Mouse (Mus musculus): ENCODE results near the gene Neb.

Gene Neb

DNA sequence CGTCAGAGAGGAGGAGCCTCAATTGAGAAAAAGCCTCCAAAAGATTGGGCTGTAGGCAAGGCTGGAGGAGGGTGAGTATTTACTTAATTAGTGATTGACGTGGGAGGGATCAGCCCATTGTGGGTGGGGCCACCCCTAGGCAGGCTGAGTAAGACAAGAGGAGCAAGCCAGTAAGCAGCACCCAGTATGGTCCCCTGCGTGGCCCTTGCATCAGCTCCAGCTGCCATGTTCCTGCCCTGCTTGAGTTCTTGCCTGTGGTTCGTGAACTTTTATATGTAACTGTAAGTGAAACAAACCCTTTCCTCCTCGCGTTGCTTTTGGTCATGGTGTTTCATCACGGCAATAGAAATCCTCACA lies at the start of gene Neb:
TSS of gene Neb (minus strand) at position 27 of the 357 bp plus-strand sequence.
- no peak for DNase-seq (ENCODE audit: low spot score)

- DNase-seq (ENCODE audit: low spot score): no peak
Observed at GRCm38 (mm10) chr2:52427383-52427782, 49.1 kb upstream of the Neb start.

DNA sequence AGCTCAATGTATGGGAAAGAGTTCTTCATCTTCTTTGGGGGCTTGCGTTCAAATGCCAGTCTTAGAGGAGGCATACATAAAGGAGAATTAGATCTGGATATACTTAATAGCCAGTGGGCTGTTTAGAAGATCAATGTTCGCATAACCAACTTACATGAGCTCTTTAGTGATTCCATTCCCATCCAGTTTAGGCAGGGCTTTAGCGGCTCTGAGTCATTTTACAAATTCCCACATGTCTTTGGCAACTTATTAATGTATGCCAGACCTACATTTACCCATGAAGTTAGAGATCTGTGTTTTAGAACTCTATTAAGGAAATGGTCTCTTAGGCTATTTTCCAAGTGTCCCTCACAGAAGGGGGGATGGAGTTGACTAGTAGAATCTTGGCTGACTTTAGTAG lies 47.8 kb upstream of the Neb start:
- no peak for DNase-seq (ENCODE audit: low spot score)

DNA sequence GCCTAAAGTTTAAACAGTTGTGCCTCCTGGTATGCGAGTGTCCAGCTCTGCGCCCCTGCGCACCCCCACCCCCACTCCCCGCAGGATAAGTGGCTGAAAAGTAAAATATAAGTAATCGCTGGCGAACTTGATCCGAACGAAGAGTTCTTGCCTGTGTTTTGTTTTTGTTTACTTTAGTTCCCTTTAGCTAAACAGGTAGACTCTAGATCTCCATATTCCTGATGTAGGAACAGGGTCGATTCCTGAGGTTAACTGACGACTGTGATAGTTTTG lies 47.2 kb upstream of the Neb start:
- DNase-seq (ENCODE audit: low spot score): no peak

DNA sequence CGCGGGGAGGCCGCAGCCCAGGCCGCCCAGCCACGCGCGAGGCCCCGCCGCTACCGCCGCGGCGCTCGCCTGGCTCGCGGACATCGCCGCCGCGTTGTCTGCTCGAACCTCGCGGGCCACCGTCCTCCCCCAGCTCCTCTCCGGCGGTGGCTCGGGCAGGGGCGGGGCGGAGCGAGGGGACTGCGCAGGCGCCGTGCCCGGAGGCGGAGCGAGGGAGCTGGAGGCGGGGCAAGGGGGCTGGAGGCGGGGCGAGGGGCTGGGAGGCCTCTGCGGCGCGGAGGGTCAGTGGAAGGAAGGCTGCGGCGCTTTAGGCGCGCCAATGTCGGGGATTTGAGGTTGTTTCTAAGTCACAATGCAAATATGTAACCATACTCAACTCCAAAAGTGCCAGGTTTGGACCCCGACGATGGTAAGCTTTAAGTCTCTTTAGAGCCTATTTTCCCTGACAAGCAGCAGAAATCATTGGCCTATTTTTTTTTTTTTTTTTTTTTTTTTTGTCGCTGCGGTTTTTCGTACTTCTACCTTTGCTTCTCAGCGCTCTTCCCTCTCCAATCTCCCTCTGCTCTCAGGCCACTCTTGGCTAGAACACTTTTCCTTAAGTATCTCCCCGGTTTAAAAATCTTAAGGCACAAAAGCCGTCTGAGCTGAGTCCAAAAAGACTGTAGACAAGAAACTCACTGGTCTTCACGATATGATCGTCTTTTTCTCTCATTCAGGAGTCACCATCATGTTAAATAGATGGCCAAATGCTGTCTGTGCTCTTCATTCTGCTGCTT lies 46.7 kb upstream of the Neb start, which contains the start of gene Arl5a:
TSS of gene Arl5a (minus strand) at position 155 of the 776 bp plus-strand sequence.
- DNase-seq (ENCODE audit: low spot score): peak; percentile 94

GRCm38 (mm10) chr2:52424248-52424728 lies 46.0 kb upstream of the Neb start:
- peak; percentile 50 for DNase-seq (ENCODE audit: low spot score)

DNA sequence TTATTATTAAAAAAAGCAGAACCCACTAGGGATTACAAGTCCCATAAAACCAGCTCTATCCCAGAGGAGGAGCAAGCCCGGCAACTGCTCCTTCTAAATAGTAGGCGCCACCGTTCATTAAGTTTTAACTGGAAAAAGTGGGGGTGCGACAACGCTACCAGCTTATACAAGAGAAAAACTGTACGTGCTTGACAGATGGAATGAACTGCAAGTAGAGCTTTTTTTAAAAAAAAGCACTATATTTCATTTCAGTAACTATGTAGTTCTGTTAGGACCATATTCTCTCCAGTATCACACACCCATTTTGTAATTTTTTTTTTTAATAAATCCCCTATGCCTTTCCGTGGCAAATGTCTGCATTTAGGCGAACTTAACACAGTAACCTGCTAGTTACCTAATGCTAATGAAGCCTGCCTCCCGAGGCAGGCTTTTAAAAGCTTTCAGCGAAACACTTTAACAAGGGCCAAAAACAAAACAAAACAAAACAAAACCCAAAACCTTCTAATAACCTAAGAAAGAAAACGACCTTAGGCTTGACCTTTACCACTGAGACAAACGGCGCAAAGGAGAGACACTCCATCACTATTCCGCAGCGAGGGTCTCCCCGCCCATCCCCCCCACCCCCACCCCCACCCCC lies 45.5 kb upstream of the Neb start:
- DNase-seq (ENCODE audit: low spot score): peak; percentile 29

DNA sequence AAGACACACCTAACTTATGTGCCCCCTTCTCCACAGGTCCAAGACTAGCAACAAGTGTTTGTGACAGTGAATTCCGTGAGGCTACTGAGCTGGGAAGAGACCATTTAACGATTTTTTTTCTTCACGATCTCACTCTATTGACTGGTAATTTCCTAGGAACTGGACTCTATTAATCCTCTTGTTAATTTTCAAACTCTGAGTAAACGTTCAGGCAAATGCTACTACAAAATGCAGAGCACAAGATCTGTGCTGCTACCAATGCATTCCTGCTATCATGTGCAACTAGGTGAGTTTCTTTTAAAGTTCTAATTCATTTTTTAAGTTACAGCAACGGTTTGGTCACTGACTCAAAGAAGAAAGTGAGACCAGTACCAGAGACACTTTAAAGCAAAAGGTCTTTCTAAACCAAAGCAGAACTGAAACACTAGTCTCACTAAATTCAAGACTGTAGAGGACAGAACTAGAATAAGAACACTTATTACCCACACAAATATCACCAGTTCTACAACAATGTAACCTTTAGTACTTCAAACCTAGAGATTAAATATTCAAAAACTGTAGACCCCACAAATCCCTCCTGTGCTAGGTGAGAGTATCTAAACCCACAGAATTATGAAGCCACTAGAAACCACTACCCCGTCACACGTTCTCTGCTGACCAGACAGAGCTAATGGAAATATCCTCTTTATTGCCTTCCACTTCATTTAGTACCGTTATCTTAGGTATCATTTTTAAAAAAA lies 44.8 kb upstream of the Neb start:
- no peak for DNase-seq (ENCODE audit: low spot score)

- DNase-seq (ENCODE audit: low spot score): no peak
Observed at GRCm38 (mm10) chr2:52421197-52421596, 42.9 kb upstream of the Neb start.

DNA sequence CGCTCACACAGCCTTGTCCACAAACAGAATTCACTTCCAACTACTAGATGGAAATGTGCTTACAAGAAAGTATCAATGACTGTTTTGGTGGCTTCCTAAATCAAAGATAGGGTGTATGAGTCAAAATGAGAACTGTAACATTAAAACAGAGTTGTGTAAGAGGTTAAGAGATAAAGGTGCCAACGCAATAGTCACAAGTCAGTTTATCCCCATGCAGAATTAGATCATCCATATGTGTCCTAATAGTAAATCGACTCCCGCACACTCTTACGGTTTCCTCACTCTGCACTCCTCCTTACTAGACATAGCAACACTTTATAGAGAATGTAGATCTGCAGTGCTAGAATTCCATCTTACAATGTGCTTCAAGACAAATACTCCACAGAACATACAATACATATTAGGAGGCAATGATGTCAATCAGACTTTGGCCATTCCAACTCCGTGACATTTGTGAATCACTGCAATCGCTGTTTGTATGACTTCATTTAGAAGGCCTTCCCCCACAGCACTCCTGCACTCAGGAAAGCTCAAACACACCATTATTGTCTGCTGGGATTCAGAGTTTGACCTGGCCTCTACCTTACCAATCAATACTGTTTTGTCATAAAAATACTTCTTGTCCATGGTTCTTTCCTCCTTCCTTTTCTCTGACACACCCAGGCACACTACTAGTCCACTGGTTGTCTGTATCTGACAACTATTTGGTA lies 41.9 kb upstream of the Neb start:
- DNase-seq (ENCODE audit: low spot score): no peak

GRCm38 (mm10) chr2:52419295-52419694 lies 41.0 kb upstream of the Neb start:
- no peak for DNase-seq (ENCODE audit: low spot score)

GRCm38 (mm10) chr2:52412524-52413037 lies 34.3 kb upstream of the Neb start:
- no peak for DNase-seq (ENCODE audit: low spot score)

DNA sequence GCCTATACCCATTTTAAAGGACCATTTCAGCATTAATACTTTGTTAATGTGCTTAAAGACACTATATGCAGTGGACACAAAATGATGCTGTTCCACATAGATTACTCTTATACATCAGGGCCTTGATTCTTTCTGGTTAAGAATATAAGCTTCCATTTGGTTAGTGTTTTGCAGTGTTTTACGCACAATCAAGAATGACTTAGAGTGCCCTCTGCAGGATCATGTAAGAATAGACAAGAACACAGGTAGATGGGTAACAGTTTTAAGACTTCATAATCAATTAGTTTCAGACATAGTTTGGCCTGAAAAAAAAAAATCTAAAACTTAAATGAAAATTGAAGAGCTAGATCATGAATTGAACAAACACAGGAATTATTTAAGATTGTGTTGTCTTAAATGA lies 28.2 kb upstream of the Neb start:
- no peak for DNase-seq (ENCODE audit: low spot score)

DNA sequence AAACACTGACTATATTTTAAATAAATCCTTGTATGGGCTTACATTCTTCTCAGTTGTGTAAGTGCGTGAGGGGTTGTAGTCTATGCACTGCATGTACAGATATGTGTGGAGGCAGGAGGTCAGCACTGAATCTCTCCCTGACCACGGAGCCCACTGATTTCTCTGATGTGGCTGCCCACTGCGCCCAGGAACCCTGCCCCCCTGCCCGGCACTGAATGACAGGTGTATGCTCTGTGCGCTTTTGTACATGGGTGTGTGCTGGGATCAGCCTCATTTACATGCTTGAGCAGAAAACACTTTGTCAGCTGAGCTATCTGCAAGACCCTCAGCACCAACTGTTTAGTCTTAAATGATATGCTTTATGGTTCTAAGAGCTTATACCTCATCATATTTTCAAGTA lies 27.0 kb upstream of the Neb start:
- DNase-seq (ENCODE audit: low spot score): no peak

DNA sequence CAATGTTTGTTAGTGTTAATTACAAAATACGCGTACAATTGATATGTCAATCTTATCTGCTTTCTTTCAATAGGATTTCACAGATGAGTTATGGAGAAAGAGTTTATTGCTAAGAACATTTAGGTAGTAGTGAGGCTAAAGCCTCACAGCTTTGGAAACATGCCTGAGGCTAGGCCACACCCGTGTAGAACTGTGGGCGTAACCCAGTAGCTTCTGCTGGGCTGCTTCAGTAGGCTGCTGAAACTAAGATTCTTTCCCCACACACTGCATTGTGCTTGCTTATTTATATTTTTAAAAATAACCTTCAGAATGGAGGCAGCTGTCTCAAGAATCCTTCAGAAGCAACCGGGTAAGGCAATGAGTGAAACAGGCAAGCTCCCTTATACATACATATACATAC lies 16.3 kb upstream of the Neb start:
- DNase-seq (ENCODE audit: low spot score): no peak

GRCm38 (mm10) chr2:52390415-52390975 lies 12.2 kb upstream of the Neb start:
- DNase-seq (ENCODE audit: low spot score): no peak

DNA sequence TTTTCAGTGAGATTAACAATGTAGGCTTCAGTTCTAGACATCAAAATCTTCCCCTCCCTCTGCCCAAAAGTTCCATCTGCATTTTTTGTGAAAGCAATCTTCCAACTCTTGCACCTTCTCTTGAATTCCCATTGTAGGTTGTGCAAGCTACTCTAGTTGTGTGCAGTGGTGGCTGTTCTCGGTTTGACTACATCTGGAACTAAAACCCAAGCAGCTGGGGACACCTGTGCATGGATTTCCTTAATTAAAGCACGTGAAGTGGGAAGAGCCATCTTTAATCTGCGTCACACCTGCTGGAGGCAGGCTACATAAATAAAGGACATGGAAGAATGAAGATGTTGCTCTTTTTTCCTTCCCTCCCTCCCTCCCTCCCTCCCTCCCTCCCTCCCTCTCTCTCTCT lies 11.7 kb upstream of the Neb start:
- no peak for DNase-seq (ENCODE audit: low spot score)

- DNase-seq (ENCODE audit: low spot score): no peak
Observed at GRCm38 (mm10) chr2:52386451-52386850, 8.2 kb upstream of the Neb start.

GRCm38 (mm10) chr2:52386037-52386436 lies 7.8 kb upstream of the Neb start:
- no peak for DNase-seq (ENCODE audit: low spot score)

GRCm38 (mm10) chr2:52378848-52379261 lies 581 bp upstream of the Neb start:
- no peak for DNase-seq (ENCODE audit: low spot score)

DNA sequence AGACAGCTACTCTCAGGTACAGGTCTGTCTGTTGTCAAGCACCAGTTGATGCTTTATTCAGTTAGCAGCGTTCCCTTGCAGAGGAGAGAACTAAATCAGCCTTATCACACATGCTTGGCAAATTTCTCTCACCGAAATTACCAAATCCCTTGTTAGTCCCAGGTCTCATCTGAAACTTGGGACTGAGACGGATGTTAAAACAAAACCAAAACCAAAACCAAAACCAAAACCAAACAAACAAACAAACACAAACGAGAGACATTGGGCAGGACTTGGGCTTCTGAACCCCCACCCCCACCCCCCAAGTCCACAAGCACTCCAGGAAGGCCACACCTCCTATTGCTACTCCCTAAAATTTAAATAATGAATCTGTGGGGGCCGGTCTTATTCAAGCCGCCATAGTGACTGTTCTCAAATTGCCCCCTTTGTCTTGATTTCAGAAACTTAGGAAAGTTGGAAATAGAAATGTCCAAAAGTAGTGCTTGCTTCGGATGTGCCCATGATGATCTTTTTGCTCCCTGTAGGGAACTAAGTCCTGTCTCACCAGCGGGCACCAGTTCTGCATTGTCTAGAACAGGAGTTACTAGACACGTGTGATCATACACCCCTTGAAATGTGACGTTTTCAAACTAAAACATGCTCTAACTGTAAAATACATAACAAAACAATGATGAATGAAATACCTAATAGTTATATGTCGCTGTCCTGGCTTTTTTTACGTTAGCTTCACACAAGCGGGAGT lies 397 bp downstream of the Neb start:
- no peak for DNase-seq (ENCODE audit: low spot score)

All from retina, embryonic 14.5 days (tissue).